Mouse (Mus musculus) neural tube, embryonic 15.5 days (tissue): Measurements from ENCODE around the gene Hbq1b. TPM values are rescaled to one million over a fixed set of nuclear protein-coding genes. Genes with fewer than 3 reads are reported as not detected.

Experiments used
- ATAC-seq: fragments of 200-750 bp; cut with Nextera tagmentation; 2 replicates; pipeline ENCODE4 v1.8.0; 2017; ENCODE audit warnings: mild to moderate bottlenecking, moderate TSS enrichment, moderate library complexity; ENCODE audit not compliant: low FRiP score
- H3K27ac ChIP-seq: fragments of 300-500 bp; sonication (generic); replicated peaks from 2 replicates; pipeline ENCODE4 v1.5.1; 2015; ENCODE audit warnings: mild to moderate bottlenecking, inconsistent platforms
- H3K27me3 ChIP-seq: fragments of 300-500 bp; sonication (generic); replicated peaks from 2 replicates; pipeline ENCODE4 v1.6.1; 2015; ENCODE audit warnings: inconsistent platforms
- H3K36me3 ChIP-seq: fragments of 300-500 bp; sonication (generic); 2 replicates; pipeline ENCODE4 v1.6.1; 2015; ENCODE audit warnings: inconsistent platforms
- H3K4me1 ChIP-seq: fragments of 300-500 bp; sonication (generic); 2 replicates; pipeline ENCODE4 v1.6.1; 2015; ENCODE audit warnings: inconsistent platforms
- H3K4me2 ChIP-seq: fragments of 300-500 bp; sonication (generic); 2 replicates; pipeline ENCODE4 v1.6.1; 2015; ENCODE audit warnings: inconsistent platforms, mild to moderate bottlenecking, moderate library complexity
- H3K4me3 ChIP-seq: fragments of 300-500 bp; sonication (generic); replicated peaks from 2 replicates; pipeline ENCODE4 v1.5.1; 2015; ENCODE audit warnings: mild to moderate bottlenecking, inconsistent platforms
- H3K9ac ChIP-seq: fragments of 300-500 bp; sonication (generic); replicated peaks from 2 replicates; pipeline ENCODE4 v1.6.1; 2015; ENCODE audit warnings: mild to moderate bottlenecking, inconsistent platforms
- H3K9me3 ChIP-seq: fragments of 300-500 bp; sonication (generic); replicated peaks from 2 replicates; pipeline ENCODE4 v1.6.1; 2016; ENCODE audit warnings: inconsistent platforms
- WGBS: fragments of 180-500 bp; shearing (Covaris S2); methylation state at CpG from one replicate; pipeline ENCODE4 v1.1.7; 2015; ENCODE audit warnings: mixed read lengths; 5-methylcytosine and 5-hydroxymethylcytosine counted together
- polyA plus RNA-seq: library from polyadenylated mRNA; unstranded; fragments of >200 nt; fragmentation: Nextera tagmentation; extraction: Ambion mirVana; gene quantifications from 2 replicates; pipeline ENCODE4 v1.2.1, GENCODE M21; 2015

Gene Hbq1b
- polyA plus RNA-seq, 1 experiment from 2014 or later, result 0.93 TPM

DNA sequence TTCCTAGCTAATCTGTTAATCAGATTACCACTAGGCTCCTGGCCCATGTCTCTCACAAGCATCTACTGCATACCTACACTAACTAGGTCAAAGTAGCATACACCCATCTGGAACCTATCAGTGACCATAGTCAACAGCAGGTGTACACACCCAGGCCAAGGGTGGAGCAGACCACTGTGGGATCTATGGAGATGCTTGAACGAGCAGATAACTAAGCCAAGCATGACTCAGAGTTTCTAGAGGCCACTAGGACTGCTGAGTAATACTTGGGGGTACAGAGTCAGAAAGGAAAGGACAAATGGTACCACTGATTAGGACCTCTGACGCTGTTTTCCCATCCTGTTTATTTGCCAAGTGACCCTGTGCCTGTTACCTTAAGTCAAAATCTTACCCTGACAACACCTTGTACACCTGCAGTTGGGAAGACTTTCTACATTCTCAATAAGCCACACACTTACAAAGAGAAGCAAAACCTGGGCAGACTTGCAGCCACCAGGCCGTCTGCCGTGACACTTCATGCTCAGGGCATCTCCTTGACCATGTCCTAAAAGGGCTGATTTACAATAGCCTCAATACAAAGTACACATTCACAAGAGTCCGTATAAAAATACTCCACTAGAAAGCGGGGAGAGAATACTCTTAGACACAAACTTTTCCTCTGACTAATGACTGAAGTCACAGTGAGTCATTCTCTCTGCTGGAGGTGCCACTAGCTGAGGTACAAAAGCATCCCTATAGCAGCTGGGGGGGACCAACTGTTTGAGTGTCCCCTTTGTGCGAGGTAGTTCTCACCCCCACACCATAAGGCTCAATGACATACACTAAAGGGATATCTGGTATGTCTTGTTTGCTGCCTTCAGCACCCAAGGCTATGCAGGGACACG lies 35.6 kb upstream of the Hbq1b start:
- no peak overlapping the region for H3K9ac ChIP-seq
- no peak overlapping the region for H3K4me2 ChIP-seq
- 87% methylated on average over 8 of the region's 8 CpGs for WGBS
- no peaks in the 10 kb centered on the region for H3K4me1 ChIP-seq
- no peak for ATAC-seq
- no peak overlapping the region for H3K27ac ChIP-seq
- H3K27me3 ChIP-seq, result no peaks in the 10 kb centered on the region
- H3K9me3 ChIP-seq, result no peaks in the 10 kb centered on the region
- no peak overlapping the region for H3K4me3 ChIP-seq
- peaks cover 58% of the 10 kb centered on the region for H3K36me3 ChIP-seq

DNA sequence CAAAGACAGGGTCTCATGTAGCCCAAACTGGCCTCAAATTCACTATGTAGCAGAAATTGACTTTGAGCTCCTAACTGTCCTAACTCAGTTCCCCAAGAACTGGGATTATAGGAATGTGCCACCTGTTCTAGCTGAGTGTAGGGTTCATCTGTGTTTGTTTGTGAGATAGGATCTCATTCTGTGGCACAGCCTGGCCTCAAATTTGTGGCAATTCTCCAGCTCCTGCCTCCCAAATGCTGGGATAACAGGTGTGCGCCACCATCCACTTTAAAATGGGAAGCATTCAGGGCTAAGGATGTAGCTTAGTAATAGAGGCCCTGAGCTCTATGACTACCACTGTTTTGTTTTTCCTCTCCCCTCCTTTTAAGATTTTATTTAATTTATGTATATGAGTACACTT lies 33.6 kb upstream of the Hbq1b start:
- no peaks in the 10 kb centered on the region for H3K4me1 ChIP-seq
- H3K27me3 ChIP-seq, result no peaks in the 10 kb centered on the region
- 93% methylated on average over 1 of the region's 1 CpGs for WGBS
- no peak for ATAC-seq
- H3K27ac ChIP-seq, result no peak overlapping the region
- no peak overlapping the region for H3K9ac ChIP-seq
- H3K4me3 ChIP-seq, result no peak overlapping the region
- no peak overlapping the region for H3K4me2 ChIP-seq
- no peaks in the 10 kb centered on the region for H3K9me3 ChIP-seq
- H3K36me3 ChIP-seq, result peaks cover 38% of the 10 kb centered on the region

DNA sequence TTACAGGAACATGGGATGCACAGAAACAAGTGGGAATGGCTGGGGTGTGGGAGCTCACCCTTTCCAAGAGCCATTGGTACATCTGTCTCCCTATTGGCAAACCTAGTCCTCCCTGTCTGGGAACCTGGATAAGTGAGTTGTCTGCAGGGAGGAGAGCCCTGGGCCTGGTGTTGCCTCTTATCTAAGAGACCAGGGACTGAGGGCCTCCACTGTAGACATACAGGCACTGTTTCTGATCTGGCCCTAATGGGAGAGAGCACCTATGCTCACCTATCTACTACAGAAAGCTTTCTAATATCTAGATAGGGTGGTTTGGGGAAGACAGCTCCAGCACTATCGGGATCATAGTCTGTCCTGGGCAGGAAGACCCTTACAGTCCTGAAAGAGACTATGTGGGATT lies 30.6 kb upstream of the Hbq1b start:
- ATAC-seq, result no peak
- Histone ChIP-seq H3K36me3 (0 out of 2 replicates have a peak, but pooled peaks cover 30% of the 10 kb centered on the region), H3K4me2 (no peak overlapping the region), H3K9ac (no peak overlapping the region), H3K4me1 (no peaks in the 10 kb centered on the region), H3K27me3 (no peaks in the 10 kb centered on the region), H3K4me3 (no peak overlapping the region), H3K27ac (no peak overlapping the region), H3K9me3 (no peaks in the 10 kb centered on the region)
- 96% methylated on average over 1 of the region's 1 CpGs for whole genome bisulfite sequencing

DNA sequence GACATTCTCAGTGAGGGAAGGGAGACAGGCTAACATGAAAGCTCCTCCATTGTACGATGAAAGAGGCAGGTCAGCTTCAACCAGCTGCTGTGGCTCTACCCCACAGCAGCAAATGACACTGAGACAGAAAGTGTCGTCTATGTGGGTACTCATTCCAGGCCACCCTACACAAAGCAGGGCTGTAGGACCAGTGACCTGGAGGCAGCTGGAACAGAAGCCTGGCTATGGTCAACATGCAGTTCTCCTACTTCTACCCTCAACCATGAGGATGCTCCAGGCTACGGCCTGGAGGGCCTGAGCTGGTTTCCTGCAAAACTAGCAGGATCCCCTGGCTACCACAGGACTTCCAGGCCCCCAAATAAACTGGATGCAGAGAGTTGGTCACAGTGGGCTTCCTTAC lies 30.2 kb upstream of the Hbq1b start:
- no peak overlapping the region for H3K27ac ChIP-seq
- no peak overlapping the region for H3K4me2 ChIP-seq
- H3K36me3 ChIP-seq, result 0 out of 2 replicates have a peak, but pooled peaks cover 30% of the 10 kb centered on the region
- H3K4me3 ChIP-seq, result no peak overlapping the region
- no peaks in the 10 kb centered on the region for H3K9me3 ChIP-seq
- no peak overlapping the region for H3K9ac ChIP-seq
- no peak for ATAC-seq
- WGBS, result 90% methylated on average over 3 of the region's 3 CpGs
- no peaks in the 10 kb centered on the region for H3K4me1 ChIP-seq
- no peaks in the 10 kb centered on the region for H3K27me3 ChIP-seq

DNA sequence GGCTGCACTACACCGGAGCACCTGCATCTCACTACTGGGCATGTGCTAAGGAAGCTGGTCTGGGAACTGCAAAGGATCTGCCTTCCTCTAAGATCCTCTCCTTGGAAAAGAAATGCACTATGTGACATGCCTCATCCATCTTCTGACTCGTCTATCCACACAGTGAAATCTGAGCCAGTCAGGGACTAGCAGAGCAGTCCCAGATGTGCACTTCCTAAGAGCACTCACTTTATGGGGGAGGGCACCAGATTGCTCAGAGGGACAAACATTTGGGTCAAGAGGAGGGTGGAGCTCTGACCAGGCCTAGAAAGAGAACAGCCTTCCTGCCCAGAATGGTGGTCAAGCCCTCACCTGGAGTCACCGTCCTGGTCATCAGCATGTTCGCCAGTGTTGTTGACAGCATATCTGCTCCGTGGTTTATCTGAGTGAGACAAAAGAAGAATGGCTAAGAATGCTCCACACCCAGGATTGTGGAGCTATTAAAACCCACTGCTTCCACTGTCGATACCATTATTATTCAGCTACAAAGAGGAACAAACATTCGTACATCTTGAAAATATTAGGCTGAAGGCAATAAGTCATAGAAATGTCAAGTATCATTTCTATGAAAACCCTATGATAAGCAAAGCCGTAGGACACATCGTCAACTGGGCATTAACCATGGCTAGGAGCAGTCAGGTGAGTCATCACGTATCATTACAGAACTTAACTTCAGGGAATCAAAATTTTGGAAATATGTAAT lies 23.9 kb upstream of the Hbq1b start:
- H3K27ac ChIP-seq, result no peak overlapping the region
- ATAC-seq, result no peak
- WGBS, result 87% methylated on average over 10 of the region's 10 CpGs
- H3K36me3 ChIP-seq, result 0 out of 2 replicates have a peak, but pooled peaks cover 16% of the 10 kb centered on the region
- no peak overlapping the region for H3K4me2 ChIP-seq
- H3K9me3 ChIP-seq, result no peaks in the 10 kb centered on the region
- no peak overlapping the region for H3K9ac ChIP-seq
- no peak overlapping the region for H3K4me3 ChIP-seq
- no peaks in the 10 kb centered on the region for H3K27me3 ChIP-seq
- H3K4me1 ChIP-seq, result peaks cover 11% of the 10 kb centered on the region

GRCm38 (mm10) chr11:32265117-32265738 lies 21.5 kb upstream of the Hbq1b start:
- ATAC-seq, result no peak
- WGBS, result 96% methylated on average over 3 of the region's 3 CpGs

DNA sequence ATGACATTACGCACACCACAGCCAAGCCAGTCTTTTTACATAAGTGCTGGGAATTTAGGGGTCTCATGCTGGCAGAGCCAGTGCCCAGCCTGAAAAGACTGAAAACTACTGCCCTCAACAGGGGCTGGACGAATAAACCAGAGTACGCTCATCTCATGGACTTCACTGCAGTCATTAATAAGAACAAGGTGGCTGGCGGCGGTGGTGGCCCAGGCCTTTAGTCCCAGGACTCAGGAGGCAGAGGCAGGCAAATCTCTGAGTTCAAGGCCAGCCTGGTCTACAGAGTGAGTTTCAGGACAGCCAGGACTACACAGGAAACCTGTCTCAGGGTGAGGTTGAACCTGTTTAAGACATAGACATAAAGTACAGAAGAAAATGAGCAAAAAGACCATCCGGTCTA lies 20.6 kb upstream of the Hbq1b start:
- 89% methylated on average over 6 of the region's 6 CpGs for WGBS
- no peak for ATAC-seq
- H3K27ac ChIP-seq, result no peak overlapping the region

More at GRCm38 (mm10) chr11:32265117-32265738, 21.5 kb upstream of the Hbq1b start:
- Histone ChIP-seq H3K4me3 (no peak overlapping the region), H3K27me3 (no peaks in the 10 kb centered on the region), H3K4me2 (no peak overlapping the region), H3K27ac (no peak overlapping the region), H3K4me1 (peaks cover 17% of the 10 kb centered on the region), H3K9ac (no peak overlapping the region), H3K9me3 (no peaks in the 10 kb centered on the region), H3K36me3 (0 out of 2 replicates have a peak, but pooled peaks cover 7% of the 10 kb centered on the region)

DNA sequence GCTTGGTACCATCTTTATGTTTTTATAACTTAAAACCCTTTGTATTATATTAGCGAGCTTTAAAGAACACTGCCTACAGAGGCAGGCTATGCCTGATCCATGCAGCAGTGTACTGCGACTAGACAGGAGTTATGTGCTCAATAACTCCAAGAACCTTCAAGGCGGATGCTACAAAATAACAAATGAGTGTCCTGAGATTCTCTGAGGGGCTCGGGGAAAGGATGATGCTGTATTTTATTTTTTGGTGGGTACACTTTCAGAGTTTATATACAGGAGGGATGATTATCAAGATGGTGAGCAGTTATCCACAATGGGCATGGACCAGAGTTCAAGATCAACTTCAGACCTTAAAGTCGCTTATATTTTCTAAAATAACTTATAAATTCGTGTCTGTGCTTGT lies 20.0 kb upstream of the Hbq1b start:
- H3K4me3 ChIP-seq, result peak overlapping the region; percentile 75

More for the DNA sequence above, 20.6 kb upstream of the Hbq1b start:
- 0 out of 2 replicates have a peak, but pooled peaks cover 4% of the 10 kb centered on the region for H3K36me3 ChIP-seq
- H3K9me3 ChIP-seq, result no peaks in the 10 kb centered on the region
- H3K4me1 ChIP-seq, result peaks cover 17% of the 10 kb centered on the region
- no peaks in the 10 kb centered on the region for H3K27me3 ChIP-seq
- no peak overlapping the region for H3K4me2 ChIP-seq
- H3K9ac ChIP-seq, result no peak overlapping the region
- no peak overlapping the region for H3K4me3 ChIP-seq

DNA sequence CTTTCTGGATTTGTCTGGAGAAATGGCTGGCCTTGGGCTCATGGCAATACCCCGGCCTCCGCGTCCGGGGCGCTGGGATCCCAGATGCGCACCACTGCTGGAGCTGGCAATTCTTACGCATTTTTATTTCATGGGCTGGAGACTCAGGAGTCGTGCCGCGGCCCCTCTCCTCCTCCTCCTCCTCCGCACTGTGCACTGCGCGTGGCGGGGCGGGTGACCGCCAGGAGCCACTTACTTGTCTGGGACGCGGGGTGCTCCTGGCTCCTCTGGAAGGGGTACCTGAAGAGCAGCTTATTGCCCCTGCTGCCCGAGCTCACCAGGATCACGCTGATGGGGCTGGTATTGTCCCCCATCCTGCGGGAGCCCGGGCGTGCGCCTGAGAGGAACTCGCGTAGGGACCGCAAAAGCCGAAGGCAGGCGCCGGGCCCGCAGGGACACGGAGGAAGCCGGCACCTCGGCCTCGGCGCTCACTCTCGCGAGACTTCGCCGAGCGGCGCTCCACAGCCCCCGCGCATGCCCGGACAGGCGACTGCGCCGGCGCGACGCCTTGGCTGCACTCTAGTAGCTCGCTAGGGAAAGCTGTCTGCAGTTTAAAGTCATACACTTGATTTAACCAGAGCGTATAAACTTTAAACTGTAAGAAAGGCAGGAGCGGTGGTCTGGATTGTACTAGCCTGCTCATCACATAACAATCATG lies 19.4 kb upstream of the Hbq1b start, which contains the start of gene Nprl3:
Gene Nprl3, minus strand, starts transcription at position 520 of the 697 bp plus-strand sequence.
- H3K27me3 ChIP-seq, result no peaks in the 10 kb centered on the region
- H3K9me3 ChIP-seq, result no peaks in the 10 kb centered on the region
- peaks cover 17% of the 10 kb centered on the region for H3K4me1 ChIP-seq
- WGBS, result under 1% methylated on average over 54 of the region's 54 CpGs
- 0 out of 2 replicates have a peak, but pooled peaks cover 2% of the 10 kb centered on the region for H3K36me3 ChIP-seq
- peak within 1 kb of the TSS; percentile 83 for H3K9ac ChIP-seq
- H3K4me3 ChIP-seq, result peak within 1 kb of the TSS; percentile 75
- peak within 1 kb of the TSS; percentile 62 for H3K4me2 ChIP-seq
- peak within 1 kb of the TSS; percentile 93 for H3K27ac ChIP-seq
- ATAC-seq, result peak; percentile 99

More for the DNA sequence above, 20.0 kb upstream of the Hbq1b start:
- no peaks in the 10 kb centered on the region for H3K27me3 ChIP-seq
- peak overlapping the region; percentile 62 for H3K4me2 ChIP-seq
- H3K27ac ChIP-seq, result peak overlapping the region; percentile 93
- peaks cover 17% of the 10 kb centered on the region for H3K4me1 ChIP-seq
- peak; percentile 33; the same call in 1 of the 2 replicates for ATAC-seq
- H3K9ac ChIP-seq, result peak overlapping the region; percentile 83
- no peaks in the 10 kb centered on the region for H3K9me3 ChIP-seq
- 0 out of 2 replicates have a peak, but pooled peaks cover 4% of the 10 kb centered on the region for H3K36me3 ChIP-seq
- 13% methylated on average over 6 of the region's 6 CpGs for WGBS

GRCm38 (mm10) chr11:32267964-32268363 lies 18.8 kb upstream of the Hbq1b start:
- H3K27ac ChIP-seq, result peak overlapping the region; percentile 93
- H3K36me3 ChIP-seq, result no peaks in the 10 kb centered on the region
- H3K9ac ChIP-seq, result peak overlapping the region; percentile 83
- H3K27me3 ChIP-seq, result no peaks in the 10 kb centered on the region
- H3K4me2 ChIP-seq, result peak overlapping the region; percentile 62
- peak overlapping the region; percentile 75 for H3K4me3 ChIP-seq
- WGBS, result 21% methylated on average over 5 of the region's 5 CpGs
- peaks cover 17% of the 10 kb centered on the region for H3K4me1 ChIP-seq
- H3K9me3 ChIP-seq, result no peaks in the 10 kb centered on the region
- peak; percentile 49 for ATAC-seq

GRCm38 (mm10) chr11:32268952-32269351 lies 17.8 kb upstream of the Hbq1b start:
- Histone ChIP-seq H3K4me3 (no peak overlapping the region), H3K36me3 (no peaks in the 10 kb centered on the region), H3K27ac (no peak overlapping the region), H3K27me3 (no peaks in the 10 kb centered on the region), H3K9ac (no peak overlapping the region), H3K9me3 (no peaks in the 10 kb centered on the region), H3K4me2 (no peak overlapping the region), H3K4me1 (peaks cover 17% of the 10 kb centered on the region)
- ATAC-seq, result no peak
- 85% methylated on average over 5 of the region's 5 CpGs for WGBS
